Mouse (Mus musculus) mature B cell (primary cell): ENCODE data around the gene Fam25c.
"Not testable (repeated sequence)": the region's sequence is repeated elsewhere in the genome, so short reads cannot be mapped to it uniquely, and the experiment has no call there.

Source experiments
- in situ Hi-C: fragments of 300-500 bp; cut with MboI; formaldehyde crosslinking; loops from 2 replicates; pipeline ENCODE4 v1.14.3; 2019

The Fam25c gene

GRCm38 (mm10) chr14:34355301-34355700, at the start of gene Fam25c:
Gene Fam25c (minus strand): TSS chr14:34355433.
- in situ Hi-C loops, result no loop called here

GRCm38 (mm10) chr14:34403424-34403823, 48.2 kb upstream of the Fam25c start:
- in situ Hi-C loops, result no loop called here

- in situ Hi-C loops, result no loop called here
These were observed 47.6 kb upstream of the Fam25c start for GRCm38 (mm10) chr14:34402871-34403270.

- in situ Hi-C loops, result no loop called here
These were observed 45.9 kb upstream of the Fam25c start for GRCm38 (mm10) chr14:34401135-34401534.

GRCm38 (mm10) chr14:34400021-34400420, 44.8 kb upstream of the Fam25c start:
- in situ Hi-C loops, result no loop called here

GRCm38 (mm10) chr14:34399301-34399700, 44.1 kb upstream of the Fam25c start:
- in situ Hi-C loops, result no loop called here

GRCm38 (mm10) chr14:34398901-34399300, 43.7 kb upstream of the Fam25c start:
- in situ Hi-C loops, result no loop called here

GRCm38 (mm10) chr14:34397871-34398270, 42.6 kb upstream of the Fam25c start:
- in situ Hi-C loops, result no loop called here

GRCm38 (mm10) chr14:34393295-34393694, 38.1 kb upstream of the Fam25c start:
- in situ Hi-C loops, result no loop called here

- in situ Hi-C loops, result no loop called here
These were observed 27.9 kb upstream of the Fam25c start for GRCm38 (mm10) chr14:34382921-34383704.

GRCm38 (mm10) chr14:34378560-34379331, 23.5 kb upstream of the Fam25c start:
- in situ Hi-C loops, result no loop called here

- in situ Hi-C loops, result no loop called here
These were observed 21.9 kb upstream of the Fam25c start for GRCm38 (mm10) chr14:34377121-34377520.

GRCm38 (mm10) chr14:34375941-34376340, 20.7 kb upstream of the Fam25c start:
- in situ Hi-C loops, result no loop called here

- in situ Hi-C loops, result no loop called here
These were observed 20.2 kb upstream of the Fam25c start, which contains the start of gene Mmrn2 for GRCm38 (mm10) chr14:34375415-34375904. Gene Mmrn2 (plus strand): TSS chr14:34375465.

- in situ Hi-C loops, result no loop called here
These were observed 19.3 kb upstream of the Fam25c start, which contains the start of gene Sncg for GRCm38 (mm10) chr14:34374577-34374976. Gene Sncg (minus strand): TSS chr14:34374789.

GRCm38 (mm10) chr14:34373581-34373980, 18.3 kb upstream of the Fam25c start:
- in situ Hi-C loops, result no loop called here

- in situ Hi-C loops, result no loop called here
These were observed 17.4 kb upstream of the Fam25c start for GRCm38 (mm10) chr14:34372646-34373045.

- in situ Hi-C loops, result no loop called here
These were observed 16.5 kb upstream of the Fam25c start for GRCm38 (mm10) chr14:34371763-34372162.

GRCm38 (mm10) chr14:34370921-34371320, 15.7 kb upstream of the Fam25c start:
- in situ Hi-C loops, result no loop called here

GRCm38 (mm10) chr14:34370203-34370602, 15.0 kb upstream of the Fam25c start:
- in situ Hi-C loops, result no loop called here

GRCm38 (mm10) chr14:34365147-34365507, 9.9 kb upstream of the Fam25c start:
- in situ Hi-C loops, result no loop called here

- in situ Hi-C loops, result not testable (repeated sequence)
These were observed 9.3 kb upstream of the Fam25c start for GRCm38 (mm10) chr14:34364254-34365146.
